Mouse (Mus musculus): ENCODE data around the gene Rps10.

The Rps10 gene

GRCm38 (mm10) chr17:27611994-27612393 is 24.5 kb downstream of the Rps10 start:
- DNase-seq (ENCODE audit: low read depth, low spot score) = no peak

GRCm38 (mm10) chr17:27611519-27611884 is 25.0 kb downstream of the Rps10 start:
- DNase-seq (ENCODE audit: low read depth, low spot score) = peak; percentile 62

- no peak for DNase-seq (ENCODE audit: low read depth, low spot score)
Measured at GRCm38 (mm10) chr17:27610679-27611518, 25.6 kb downstream of the Rps10 start.

- no peak for DNase-seq (ENCODE audit: low read depth, low spot score)
Measured at GRCm38 (mm10) chr17:27609576-27609975, 26.9 kb downstream of the Rps10 start.

GRCm38 (mm10) chr17:27603522-27604234 is 32.8 kb downstream of the Rps10 start:
- no peak for DNase-seq (ENCODE audit: low read depth, low spot score)

- DNase-seq (ENCODE audit: low read depth, low spot score) = peak; percentile 86
Measured at GRCm38 (mm10) chr17:27603036-27603435, 33.4 kb downstream of the Rps10 start.

- DNase-seq (ENCODE audit: low read depth, low spot score) = no peak
Measured at GRCm38 (mm10) chr17:27600869-27601268, 35.6 kb downstream of the Rps10 start.

- DNase-seq (ENCODE audit: low read depth, low spot score) = no peak
Measured at GRCm38 (mm10) chr17:27600286-27600685, 36.2 kb downstream of the Rps10 start.

- DNase-seq (ENCODE audit: low read depth, low spot score) = no peak
Measured at GRCm38 (mm10) chr17:27596376-27597190, 39.9 kb downstream of the Rps10 start.

GRCm38 (mm10) chr17:27595659-27596375 is 40.7 kb downstream of the Rps10 start:
- no peak for DNase-seq (ENCODE audit: low read depth, low spot score)

GRCm38 (mm10) chr17:27592565-27592910 is 43.9 kb downstream of the Rps10 start:
- no peak for DNase-seq (ENCODE audit: low read depth, low spot score)

- peak; percentile 78 for DNase-seq (ENCODE audit: low read depth, low spot score)
Measured at GRCm38 (mm10) chr17:27591826-27592564, 44.5 kb downstream of the Rps10 start.

GRCm38 (mm10) chr17:27588231-27588630 is 48.2 kb downstream of the Rps10 start:
- no peak for DNase-seq (ENCODE audit: low read depth, low spot score)

GRCm38 (mm10) chr17:27587252-27587651 is 49.2 kb downstream of the Rps10 start:
- DNase-seq (ENCODE audit: low read depth, low spot score) = no peak

GRCm38 (mm10) chr17:27586661-27587060 is 49.8 kb downstream of the Rps10 start:
- no peak for DNase-seq (ENCODE audit: low read depth, low spot score)

- peak; percentile 70 for DNase-seq (ENCODE audit: low read depth, low spot score)
Measured at GRCm38 (mm10) chr17:27583185-27583894, 53.1 kb downstream of the Rps10 start.
